ENCODE assay signal across 9 mouse cellular contexts in genomic region chr6:105090882-105091281, GRCm38 (mm10).
DNase-seq lines count a peak whose midpoint lies in the region; ATAC-seq and TF ChIP-seq lines count a peak whose summit lies in the region.
"Had no signal": no experiment of that assay in that cellular context is flagged by ENCODE, and none has a peak within 500 bp of the region (broad histone marks: within the 10 kb centered on the region; RNA-seq: fewer than 3 reads in every experiment).

No protein-coding gene starts in this region.

- DNase-seq in gastrocnemius, postnatal 10 days: peak; percentile 3
- DNase-seq in gastrocnemius, postnatal 14 days: no peak
- peak; percentile 12 for DNase-seq in ovary, postnatal 36 days (ENCODE audit: low spot score)
- no peak for DNase-seq in ovary, postnatal 10 days (ENCODE audit: low spot score)
- peak; percentile 31 for DNase-seq in embryo, embryonic 9.5 days (ENCODE audit: extremely low spot score)
- DNase-seq in left cerebral cortex, adult 2 months (ENCODE audit: extremely low spot score in 1 of 2, low spot score in 2 of 2): peak in 1 of 2 experiments; percentile 26
- DNase-seq in spleen, adult 18-20 months: no peak

- TF ChIP-seq CTCF in left cerebral cortex, adult 2 months (IDR thresholded peaks at IDR 0.05): peak; percentile 49

- no peak overlapping the region for H3K27ac ChIP-seq in left cerebral cortex, adult 2 months
- H3K27ac ChIP-seq: lung, embryonic 15.5 days had no signal

- no peak overlapping the region for H3K4me3 ChIP-seq in left cerebral cortex, adult 2 months
- H3K4me3 ChIP-seq: lung, embryonic 15.5 days had no signal

- ATAC-seq in monocyte, adult 5-6 weeks (replicated peaks; ENCODE audit: insufficient number of reproducible peaks, low FRiP score, low TSS enrichment, poor library complexity, severe bottlenecking): no peak

- intact Hi-C loops in gastrocnemius, postnatal 14 days (cut with DNase I; ENCODE audit: low total_unique reads): no loop called here
- intact Hi-C loops in left cerebral cortex, adult 2 months (cut with DNase I): loop anchor here (10.0 kb wide), 1 partner anchor 616 kb away; no protein-coding TSS in a partner anchor

Comparison
In these comparisons a context has a peak if more than half of its experiments do, and no peak if none do; other contexts are left out.
1. DNase-seq: peak in gastrocnemius, postnatal 10 days (single experiment), ovary, postnatal 36 days (single experiment) and embryo, embryonic 9.5 days (single experiment); none in gastrocnemius, postnatal 14 days (single experiment), ovary, postnatal 10 days (single experiment) and spleen, adult 18-20 months (0 of 2).